Mouse (Mus musculus) retina, embryonic 14.5 days (tissue): ENCODE measurements around the gene Bcl9l.
A peak's percentile ranks its signal among the peaks of the same experiment; 100 is the strongest.

Experiments
- DNase-seq: peaks from one replicate; pipeline ENCODE4 v3.0.0-alpha.2; 2015; ENCODE audit warnings: low spot score

Bcl9l gene

GRCm38 (mm10) chr9:44511935-44512716, 29.5 kb downstream of the Bcl9l start:
- no peak for DNase-seq

GRCm38 (mm10) chr9:44512717-44513003, 30.0 kb downstream of the Bcl9l start:
- DNase-seq: no peak

- DNase-seq: no peak
Measured at GRCm38 (mm10) chr9:44513121-44513520, 30.5 kb downstream of the Bcl9l start.

GRCm38 (mm10) chr9:44513610-44514009, 31.0 kb downstream of the Bcl9l start:
- DNase-seq: no peak

GRCm38 (mm10) chr9:44514147-44514546, 31.5 kb downstream of the Bcl9l start:
- no peak for DNase-seq

- DNase-seq: no peak
Measured at GRCm38 (mm10) chr9:44515131-44515751, 32.6 kb downstream of the Bcl9l start.

GRCm38 (mm10) chr9:44515891-44516290, 33.3 kb downstream of the Bcl9l start:
- DNase-seq: no peak

- DNase-seq: no peak
Measured at GRCm38 (mm10) chr9:44517368-44517767, 34.7 kb downstream of the Bcl9l start.

GRCm38 (mm10) chr9:44518068-44518467, 35.4 kb downstream of the Bcl9l start:
- no peak for DNase-seq

- no peak for DNase-seq
Measured at GRCm38 (mm10) chr9:44521927-44522326, 39.3 kb downstream of the Bcl9l start.

GRCm38 (mm10) chr9:44523686-44524085, 41.1 kb downstream of the Bcl9l start:
- DNase-seq: no peak

- DNase-seq: no peak
Measured at GRCm38 (mm10) chr9:44524235-44524826, 41.7 kb downstream of the Bcl9l start.

GRCm38 (mm10) chr9:44525001-44525400, 42.4 kb downstream of the Bcl9l start:
- no peak for DNase-seq

GRCm38 (mm10) chr9:44525589-44525988, 43.0 kb downstream of the Bcl9l start:
- DNase-seq: no peak

GRCm38 (mm10) chr9:44526337-44527112, 43.9 kb downstream of the Bcl9l start:
- DNase-seq: no peak

- no peak for DNase-seq
Measured at GRCm38 (mm10) chr9:44528340-44528739, 45.7 kb downstream of the Bcl9l start.

- no peak for DNase-seq
Measured at GRCm38 (mm10) chr9:44532991-44533580, 50.5 kb downstream of the Bcl9l start.

- DNase-seq: no peak
Measured at GRCm38 (mm10) chr9:44537625-44538301, 55.1 kb downstream of the Bcl9l start.

GRCm38 (mm10) chr9:44539816-44540421, 57.3 kb downstream of the Bcl9l start:
- DNase-seq: peak; percentile 55

- no peak for DNase-seq
Measured at GRCm38 (mm10) chr9:44540676-44541075, 58.1 kb downstream of the Bcl9l start.

- no peak for DNase-seq
Measured at GRCm38 (mm10) chr9:44542364-44542763, 59.7 kb downstream of the Bcl9l start.
